Mouse (Mus musculus): ENCODE measurements around the gene Atp2c2.

The Atp2c2 gene

GRCm38 (mm10) chr8:119742409-119742808 is 42.6 kb downstream of the Atp2c2 start:
- DNase-seq (ENCODE audit: low spot score in 2 of 2), result no peak

GRCm38 (mm10) chr8:119743291-119744026 is 43.6 kb downstream of the Atp2c2 start:
- DNase-seq (ENCODE audit: low spot score in 2 of 2), result peak; percentile 46 to 60

GRCm38 (mm10) chr8:119744604-119745003 is 44.8 kb downstream of the Atp2c2 start:
- no peak for DNase-seq (ENCODE audit: low spot score in 2 of 2)

- no peak for DNase-seq (ENCODE audit: low spot score in 2 of 2)
These were observed 55.7 kb downstream of the Atp2c2 start for GRCm38 (mm10) chr8:119755238-119756146.

- DNase-seq (ENCODE audit: low spot score in 2 of 2), result no peak
These were observed 56.3 kb downstream of the Atp2c2 start for GRCm38 (mm10) chr8:119756147-119756461.

- no peak for DNase-seq (ENCODE audit: low spot score in 2 of 2)
These were observed 56.7 kb downstream of the Atp2c2 start for GRCm38 (mm10) chr8:119756538-119756937.

- DNase-seq (ENCODE audit: low spot score in 2 of 2), result no peak
These were observed 61.9 kb downstream of the Atp2c2 start for GRCm38 (mm10) chr8:119761692-119762091.

- no peak for DNase-seq (ENCODE audit: low spot score in 2 of 2)
These were observed 62.7 kb downstream of the Atp2c2 start for GRCm38 (mm10) chr8:119762226-119763220.

GRCm38 (mm10) chr8:119765311-119765710 is 65.5 kb downstream of the Atp2c2 start:
- DNase-seq (ENCODE audit: low spot score in 2 of 2), result no peak

GRCm38 (mm10) chr8:119765761-119766444 is 66.1 kb downstream of the Atp2c2 start:
- no peak for DNase-seq (ENCODE audit: low spot score in 2 of 2)

GRCm38 (mm10) chr8:119776668-119777245 is 76.9 kb downstream of the Atp2c2 start:
- no peak for DNase-seq (ENCODE audit: low spot score in 2 of 2)

- no peak for DNase-seq (ENCODE audit: low spot score in 2 of 2)
These were observed 78.0 kb downstream of the Atp2c2 start for GRCm38 (mm10) chr8:119777765-119778164.

- peak; percentile 98 for DNase-seq (ENCODE audit: low spot score in 2 of 2)
These were observed 78.5 kb downstream of the Atp2c2 start, which contains the start of gene Tldc1 for GRCm38 (mm10) chr8:119778263-119778662. Gene Tldc1, minus strand, starts transcription at chr8:119778416.

- DNase-seq (ENCODE audit: low spot score in 2 of 2), result peak; percentile 75 to 91
These were observed 79.4 kb downstream of the Atp2c2 start for GRCm38 (mm10) chr8:119779013-119779737.

- no peak for DNase-seq (ENCODE audit: low spot score in 2 of 2)
These were observed 80.7 kb downstream of the Atp2c2 start for GRCm38 (mm10) chr8:119780402-119781049.

- DNase-seq (ENCODE audit: low spot score in 2 of 2), result no peak
These were observed 81.5 kb downstream of the Atp2c2 start for GRCm38 (mm10) chr8:119781086-119781840.

- DNase-seq (ENCODE audit: low spot score in 2 of 2), result peak; percentile 70 to 86
These were observed 82.9 kb downstream of the Atp2c2 start for GRCm38 (mm10) chr8:119782715-119783114.

- DNase-seq (ENCODE audit: low spot score in 2 of 2), result peak in 1 of 2 experiments; percentile 27
These were observed 83.8 kb downstream of the Atp2c2 start for GRCm38 (mm10) chr8:119783579-119783978.

- DNase-seq (ENCODE audit: low spot score in 2 of 2), result peak; percentile 53 to 59
These were observed 84.3 kb downstream of the Atp2c2 start for GRCm38 (mm10) chr8:119784141-119784574.
